Mouse (Mus musculus) embryonic facial prominence, embryonic 13.5 days (tissue): Measurements from ENCODE around the gene Gm14692. TPM values are rescaled to one million over a fixed set of nuclear protein-coding genes. Genes with fewer than 3 reads are reported as not detected.
"Not testable (repeated sequence)": the region's sequence is repeated elsewhere in the genome, so short reads cannot be mapped to it uniquely, and the experiment has no call there.

Experiments used
- ATAC-seq: fragments of 200-750 bp; cut with Nextera tagmentation; 2 replicates; pipeline ENCODE4 v1.8.0; 2017; ENCODE audit warnings: low read depth; ENCODE audit not compliant: insufficient number of reproducible peaks, insufficient read depth, low FRiP score, low TSS enrichment
- H3K27ac ChIP-seq: fragments of 300-500 bp; sonication (generic); 2 replicates; pipeline ENCODE4 v1.5.1; 2015; ENCODE audit warnings: moderate library complexity, mild to moderate bottlenecking, inconsistent platforms
- H3K27me3 ChIP-seq: fragments of 300-500 bp; sonication (generic); 2 replicates; pipeline ENCODE4 v1.6.1; 2015; ENCODE audit warnings: mild to moderate bottlenecking, inconsistent platforms
- H3K36me3 ChIP-seq: fragments of 300-500 bp; sonication (generic); 2 replicates; pipeline ENCODE4 v1.6.1; 2015; ENCODE audit warnings: mild to moderate bottlenecking, inconsistent platforms
- H3K4me1 ChIP-seq: fragments of 300-500 bp; sonication (generic); 2 replicates; pipeline ENCODE4 v1.6.1; 2015; ENCODE audit warnings: inconsistent platforms
- H3K4me2 ChIP-seq: fragments of 300-500 bp; sonication (generic); 2 replicates; pipeline ENCODE4 v1.6.1; 2015; ENCODE audit warnings: moderate library complexity, mild to moderate bottlenecking, inconsistent platforms
- H3K4me3 ChIP-seq: fragments of 300-500 bp; sonication (generic); 2 replicates; pipeline ENCODE4 v1.5.1; 2015; ENCODE audit warnings: mild to moderate bottlenecking, inconsistent platforms
- H3K9ac ChIP-seq: fragments of 300-500 bp; sonication (generic); 2 replicates; pipeline ENCODE4 v1.6.1; 2015; ENCODE audit warnings: mild to moderate bottlenecking, inconsistent platforms
- H3K9me3 ChIP-seq: fragments of 300-500 bp; sonication (generic); 2 replicates; pipeline ENCODE4 v1.6.1; 2016; ENCODE audit warnings: inconsistent platforms
- WGBS: fragments of 180-500 bp; shearing (Covaris S2); methylation state at CpG from one replicate; pipeline ENCODE4 v1.1.7; 2015; ENCODE audit warnings: mixed read lengths; 5-methylcytosine and 5-hydroxymethylcytosine counted together
- polyA plus RNA-seq: library from polyadenylated mRNA; unstranded; fragments of >200 nt; fragmentation: Nextera tagmentation; extraction: Ambion mirVana; gene quantifications from 2 replicates; pipeline ENCODE4 v1.2.1, GENCODE M21; 2015

Gm14692 gene
- polyA plus RNA-seq = not detected in 2 replicates

DNA sequence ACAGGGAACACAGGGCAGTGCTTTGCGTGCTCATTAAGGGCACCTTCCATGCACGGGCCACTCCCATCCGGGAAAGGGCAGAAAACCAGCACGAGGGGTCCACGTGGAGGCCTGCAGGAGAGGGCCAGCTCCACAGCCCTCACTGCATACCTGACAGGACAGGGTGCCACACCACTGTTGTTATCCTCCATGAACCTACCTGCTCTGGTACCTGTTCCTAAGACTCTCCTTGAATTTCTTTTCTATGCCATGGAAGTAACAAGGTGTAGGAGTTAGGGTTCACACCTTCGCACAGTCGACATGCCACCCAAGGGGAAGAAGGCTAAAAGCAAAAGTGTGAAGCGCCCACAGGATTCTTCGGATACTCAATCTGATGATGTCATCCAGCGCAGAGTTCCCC lies at the start of gene Gm14692:
TSS of gene Gm14692 (plus strand) at position 301 of the 400 bp plus-strand sequence.
- ATAC-seq, H3K4me3 ChIP-seq, H3K4me2 ChIP-seq, H3K36me3 ChIP-seq, H3K27me3 ChIP-seq, H3K9ac ChIP-seq, H3K4me1 ChIP-seq, H3K9me3 ChIP-seq, H3K27ac ChIP-seq: not testable (repeated sequence)
- 87% methylated on average over 5 of the region's 10 CpGs for WGBS

DNA sequence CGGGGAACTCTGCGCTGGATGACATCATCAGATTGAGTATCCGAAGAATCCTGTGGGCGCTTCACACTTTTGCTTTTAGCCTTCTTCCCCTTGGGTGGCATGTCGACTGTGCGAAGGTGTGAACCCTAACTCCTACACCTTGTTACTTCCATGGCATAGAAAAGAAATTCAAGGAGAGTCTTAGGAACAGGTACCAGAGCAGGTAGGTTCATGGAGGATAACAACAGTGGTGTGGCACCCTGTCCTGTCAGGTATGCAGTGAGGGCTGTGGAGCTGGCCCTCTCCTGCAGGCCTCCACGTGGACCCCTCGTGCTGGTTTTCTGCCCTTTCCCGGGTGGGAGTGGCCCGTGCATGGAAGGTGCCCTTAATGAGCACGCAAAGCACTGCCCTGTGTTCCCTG lies 2.0 kb upstream of the Gm14692 start, which contains the start of gene Gm1140:
TSS of gene Gm1140 (minus strand) at position 101 of the 400 bp plus-strand sequence.
- not testable (repeated sequence) for H3K9ac ChIP-seq, H3K4me1 ChIP-seq, H3K27ac ChIP-seq, H3K27me3 ChIP-seq, ATAC-seq, H3K4me3 ChIP-seq, H3K9me3 ChIP-seq, H3K36me3 ChIP-seq, H3K4me2 ChIP-seq
- WGBS = 78% methylated on average over 5 of the region's 11 CpGs

Other genes starting within 250 kb of the Gm14692 start
- not detected in 2 replicates for gene Gm1140, start 2.1 kb upstream of the Gm14692 start, polyA plus RNA-seq
- gene 4933436I01Rik, start 225.8 kb downstream of the Gm14692 start, polyA plus RNA-seq = not detected in 2 replicates